Mouse (Mus musculus): ENCODE results near the gene Mical3. TPM values are rescaled to one million over a fixed set of nuclear protein-coding genes. Genes with fewer than 3 reads are reported as not detected.

Mical3 gene
- total RNA-seq, 2 experiments from 2014 or later, result 53.3 to 71.9 TPM

DNA sequence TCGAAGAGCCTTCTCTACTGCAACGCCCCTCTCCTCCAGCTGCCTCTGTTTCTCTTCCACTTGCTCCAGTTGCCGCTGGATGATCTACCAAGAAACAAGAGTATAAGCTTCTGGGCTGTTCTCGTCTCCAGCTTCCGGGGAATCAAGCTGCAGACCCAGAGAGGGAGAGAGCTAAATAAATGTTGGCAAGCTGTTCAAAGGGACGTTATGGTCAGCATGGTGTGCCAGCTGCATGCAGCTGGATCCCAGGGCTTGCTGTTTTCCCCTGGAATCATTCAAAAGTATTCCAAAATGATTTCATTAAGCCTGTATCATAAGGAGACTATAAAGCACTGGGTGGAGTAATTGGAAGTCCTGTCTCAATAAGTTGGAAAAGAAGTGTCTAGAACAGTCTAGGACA lies 179.5 kb downstream of the Mical3 start:
- TF ChIP-seq CTCF (IDR thresholded peaks at IDR 0.05), result no peak
- H3K27ac ChIP-seq, result no peak overlapping the region
- intact Hi-C loops (cut with DNase I), result loop anchor here (5.0 kb wide), 1 partner anchor 54 kb away; no protein-coding TSS in a partner anchor
- no peak for DNase-seq
- H3K4me3 ChIP-seq, result no peak overlapping the region

DNA sequence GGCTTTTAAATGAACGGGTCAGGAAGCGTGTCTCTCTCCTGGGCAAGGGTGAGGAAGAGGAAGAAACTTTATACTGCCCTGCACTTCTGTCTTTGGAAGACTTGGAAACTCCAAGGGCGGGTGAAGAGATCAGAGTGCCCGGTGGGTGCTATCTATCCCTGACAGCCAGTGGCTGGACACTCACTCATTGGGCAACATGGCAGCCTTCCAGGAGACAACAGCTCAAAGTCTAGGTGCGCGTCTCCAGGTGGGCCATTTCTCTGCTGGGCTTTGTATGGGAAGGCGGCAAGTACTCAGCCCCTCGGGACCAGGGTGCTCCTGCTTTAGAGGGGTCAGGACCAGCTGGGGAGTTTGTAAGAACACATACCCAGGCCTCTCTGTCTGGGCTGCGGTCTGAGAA lies 185.3 kb downstream of the Mical3 start:
- intact Hi-C loops (cut with DNase I), result no loop called here
- TF ChIP-seq CTCF (IDR thresholded peaks at IDR 0.05), result no peak
- DNase-seq, result no peak

DNA sequence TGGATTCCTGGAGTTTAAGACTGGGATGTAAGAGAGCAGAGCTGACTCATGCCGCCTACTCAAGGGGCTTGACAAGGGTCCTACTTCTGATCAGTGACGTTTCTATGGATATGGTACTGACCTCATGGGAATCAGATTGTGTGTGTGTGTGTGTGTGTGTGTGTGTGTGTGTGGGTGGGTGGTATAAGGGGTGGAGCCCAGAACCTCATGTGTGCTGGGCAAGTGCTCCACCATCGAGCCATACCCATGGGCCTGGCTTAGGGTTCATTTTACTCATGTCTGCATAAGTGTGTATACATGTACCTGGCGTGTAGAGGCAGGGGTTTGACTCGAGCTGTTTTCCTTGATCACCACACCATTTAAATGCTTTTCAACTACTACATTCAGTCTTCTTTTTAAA lies 186.8 kb downstream of the Mical3 start:
- Histone ChIP-seq H3K4me3 (no peak overlapping the region), H3K27ac (no peak overlapping the region)
- no peak for DNase-seq
- TF ChIP-seq CTCF (IDR thresholded peaks at IDR 0.05), result no peak
- intact Hi-C loops (cut with DNase I), result no loop called here

More for the DNA sequence above, 185.3 kb downstream of the Mical3 start:
- no peak overlapping the region for H3K4me3 ChIP-seq
- no peak overlapping the region for H3K27ac ChIP-seq

DNA sequence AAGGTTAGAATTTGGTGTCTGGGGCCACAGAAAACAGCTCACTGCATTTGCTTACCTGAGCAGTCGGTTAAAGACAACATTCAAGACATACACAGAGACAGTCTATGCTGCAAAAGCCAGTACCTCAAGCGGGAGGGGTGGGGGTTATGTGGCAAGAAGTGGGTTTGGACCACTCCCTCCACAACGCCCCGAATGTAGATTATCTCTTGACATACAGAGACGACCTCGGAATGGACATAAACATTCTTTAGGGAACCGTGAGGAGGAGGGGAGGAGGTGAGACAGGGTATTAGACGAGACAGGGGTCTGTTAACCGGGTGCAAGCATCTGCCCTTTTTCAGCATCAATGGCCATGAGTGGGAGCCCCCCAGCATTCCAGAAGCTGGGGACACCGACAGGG lies 187.2 kb downstream of the Mical3 start:
- Histone ChIP-seq H3K4me3 (no peak overlapping the region), H3K27ac (no peak overlapping the region)
- TF ChIP-seq CTCF (IDR thresholded peaks at IDR 0.05), result no peak
- intact Hi-C loops (cut with DNase I), result no loop called here
- DNase-seq, result no peak

DNA sequence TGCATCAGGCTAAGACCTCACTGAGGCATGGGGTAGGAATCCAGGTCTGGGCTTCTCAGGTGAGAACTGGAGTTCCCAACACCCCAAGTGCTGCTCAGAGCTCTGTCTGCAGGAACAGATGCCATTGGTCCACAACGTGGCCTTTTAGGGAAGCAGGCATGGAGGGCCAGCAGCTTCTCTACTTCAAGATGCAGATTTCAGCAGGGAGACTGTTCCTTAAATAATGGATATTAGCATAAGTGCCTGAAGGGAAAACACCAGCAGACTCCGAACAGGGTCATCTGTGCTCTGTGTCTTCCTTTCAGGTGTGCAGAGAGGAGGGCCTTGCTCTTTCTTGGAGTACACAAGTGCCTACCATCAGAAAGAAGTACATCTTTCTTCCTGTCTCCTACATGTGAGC lies 187.7 kb downstream of the Mical3 start:
- no peak for TF ChIP-seq CTCF (IDR thresholded peaks at IDR 0.05)

DNA sequence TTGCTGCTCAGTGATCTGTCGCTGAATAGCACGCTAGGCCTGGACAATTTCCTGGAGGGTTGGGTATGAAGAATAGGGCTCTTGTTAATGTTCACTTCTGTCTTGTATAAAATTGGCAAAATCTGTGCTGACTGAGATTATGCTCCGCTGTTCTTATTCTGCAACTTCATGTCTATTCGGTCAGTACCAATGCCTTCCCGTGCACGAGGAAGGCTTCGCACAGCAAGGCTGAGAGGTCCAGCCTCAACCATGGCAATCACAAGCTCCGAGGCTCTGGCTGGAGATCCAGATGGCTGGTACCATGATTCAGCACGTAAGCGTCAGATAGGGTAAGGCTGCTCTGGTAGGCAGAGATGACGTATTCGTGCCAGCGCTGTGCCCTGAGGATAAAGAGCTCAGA lies 189.2 kb downstream of the Mical3 start:
- intact Hi-C loops (cut with DNase I), result no loop called here
- TF ChIP-seq CTCF (IDR thresholded peaks at IDR 0.05), result no peak
- DNase-seq, result no peak

More for the DNA sequence above, 187.7 kb downstream of the Mical3 start:
- intact Hi-C loops (cut with DNase I), result no loop called here
- H3K4me3 ChIP-seq, result no peak overlapping the region
- DNase-seq, result no peak
- no peak overlapping the region for H3K27ac ChIP-seq

DNA sequence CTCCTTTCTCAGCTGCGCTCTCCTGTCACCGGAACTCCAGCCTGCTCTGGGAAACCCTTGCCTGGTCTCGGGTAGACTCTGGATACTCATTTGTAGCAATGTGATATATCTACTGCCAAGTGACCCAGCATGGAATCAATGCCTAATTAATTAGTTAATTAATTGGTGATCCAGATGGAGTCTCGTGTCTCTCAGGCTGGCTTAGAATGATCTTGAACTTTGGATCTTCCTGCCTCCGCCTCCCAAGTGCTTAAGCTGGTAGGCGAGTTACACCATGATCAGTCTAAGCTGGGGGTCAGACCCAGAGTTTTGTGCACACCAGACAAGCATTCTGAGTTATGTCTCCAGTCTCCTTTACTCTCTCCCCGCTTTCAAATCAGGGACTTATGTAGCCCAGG lies 189.7 kb downstream of the Mical3 start:
- H3K4me3 ChIP-seq, result no peak overlapping the region
- no peak overlapping the region for H3K27ac ChIP-seq
- no peak for DNase-seq
- intact Hi-C loops (cut with DNase I), result no loop called here
- TF ChIP-seq CTCF (IDR thresholded peaks at IDR 0.05), result no peak

More for the DNA sequence above, 189.2 kb downstream of the Mical3 start:
- Histone ChIP-seq H3K27ac (no peak overlapping the region), H3K4me3 (no peak overlapping the region)

DNA sequence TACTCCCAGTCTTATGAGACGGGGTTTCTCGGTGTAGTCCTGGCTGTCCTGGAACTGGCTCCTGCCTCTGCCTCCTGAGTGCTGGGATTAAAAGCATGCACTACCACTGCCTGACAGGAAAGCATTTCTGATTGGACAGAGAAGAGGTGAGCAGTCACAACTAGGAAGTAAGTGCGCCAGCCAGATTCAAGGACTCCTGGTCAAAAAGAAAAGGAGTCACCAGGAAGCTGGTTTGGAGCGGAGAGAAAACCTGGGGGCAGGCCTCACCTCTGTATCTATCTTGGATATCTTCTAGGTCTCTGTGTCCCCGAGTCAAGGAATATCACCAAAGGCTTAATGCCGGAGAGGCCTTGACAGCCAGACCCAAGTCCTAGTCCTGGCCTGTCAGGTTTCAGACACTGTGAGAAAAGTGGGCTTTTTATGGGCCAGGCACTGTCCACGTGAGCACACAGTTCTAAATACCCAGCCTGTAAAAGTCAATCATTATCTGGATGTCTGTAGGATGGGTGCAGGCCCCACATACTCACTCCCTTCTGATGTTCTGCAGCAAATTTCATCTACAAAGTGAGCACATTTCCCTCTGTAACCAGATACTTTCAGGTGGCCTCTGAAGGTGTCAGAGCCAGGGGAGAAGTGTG lies 190.2 kb downstream of the Mical3 start:
- Histone ChIP-seq H3K4me3 (no peak overlapping the region), H3K27ac (no peak overlapping the region)
- no peak for TF ChIP-seq CTCF (IDR thresholded peaks at IDR 0.05)
- intact Hi-C loops (cut with DNase I), result no loop called here
- DNase-seq, result no peak

DNA sequence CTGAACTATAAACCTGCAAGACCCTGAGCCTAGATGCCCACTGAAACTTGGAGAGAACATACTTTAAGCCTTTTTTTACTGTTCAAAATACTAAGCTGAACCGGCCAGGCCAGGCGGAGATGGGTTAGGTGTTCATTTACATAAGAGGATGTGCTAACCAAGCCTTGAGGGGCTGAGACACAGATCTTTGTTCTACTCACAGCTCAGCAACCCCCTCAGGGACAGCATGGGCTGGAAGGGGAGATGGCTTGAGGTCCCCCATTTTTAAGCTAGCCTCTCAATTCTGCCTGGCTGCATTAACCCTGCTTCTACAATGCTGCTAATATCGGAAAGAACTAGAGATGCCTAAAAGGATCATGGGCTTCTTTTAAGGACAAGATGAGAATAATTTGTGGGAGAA lies 191.0 kb downstream of the Mical3 start:
- TF ChIP-seq CTCF (IDR thresholded peaks at IDR 0.05), result no peak
- intact Hi-C loops (cut with DNase I), result no loop called here
- no peak for DNase-seq

DNA sequence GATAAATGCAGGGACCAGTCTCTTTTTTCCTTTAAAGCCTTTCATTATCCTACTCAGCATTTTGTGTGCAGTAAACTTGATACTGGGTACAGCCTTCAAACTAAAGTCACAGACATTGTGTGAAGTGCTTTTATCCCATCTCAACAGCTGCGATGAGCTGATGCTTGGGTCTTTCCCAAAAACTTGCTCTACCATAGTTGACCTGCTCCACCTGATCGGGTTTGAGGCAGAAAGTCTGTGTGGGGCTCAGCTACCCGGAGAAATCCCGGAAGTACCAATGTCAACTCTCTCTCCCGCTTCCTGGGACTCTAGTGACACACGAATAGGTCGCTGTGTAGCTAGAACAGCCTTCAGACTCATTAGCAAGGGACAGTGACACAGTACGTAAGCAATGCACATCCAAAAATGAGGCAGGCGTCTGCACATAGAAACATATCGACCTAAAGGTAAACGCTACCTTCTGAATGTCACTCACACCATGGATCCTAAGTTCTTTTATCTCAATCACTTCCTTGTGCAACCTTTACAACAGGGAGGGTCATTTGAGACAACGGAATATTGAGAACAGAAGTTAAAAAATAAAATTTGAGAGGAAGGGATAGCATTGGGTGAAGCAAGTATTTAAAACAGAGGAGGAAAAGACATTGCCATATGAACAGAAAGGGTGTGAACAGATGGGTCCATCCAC lies 191.9 kb downstream of the Mical3 start:
- intact Hi-C loops (cut with DNase I), result no loop called here
- H3K4me3 ChIP-seq, result no peak overlapping the region
- no peak for DNase-seq
- TF ChIP-seq CTCF (IDR thresholded peaks at IDR 0.05), result no peak
- no peak overlapping the region for H3K27ac ChIP-seq

More for the DNA sequence above, 191.0 kb downstream of the Mical3 start:
- Histone ChIP-seq H3K4me3 (no peak overlapping the region), H3K27ac (no peak overlapping the region)

DNA sequence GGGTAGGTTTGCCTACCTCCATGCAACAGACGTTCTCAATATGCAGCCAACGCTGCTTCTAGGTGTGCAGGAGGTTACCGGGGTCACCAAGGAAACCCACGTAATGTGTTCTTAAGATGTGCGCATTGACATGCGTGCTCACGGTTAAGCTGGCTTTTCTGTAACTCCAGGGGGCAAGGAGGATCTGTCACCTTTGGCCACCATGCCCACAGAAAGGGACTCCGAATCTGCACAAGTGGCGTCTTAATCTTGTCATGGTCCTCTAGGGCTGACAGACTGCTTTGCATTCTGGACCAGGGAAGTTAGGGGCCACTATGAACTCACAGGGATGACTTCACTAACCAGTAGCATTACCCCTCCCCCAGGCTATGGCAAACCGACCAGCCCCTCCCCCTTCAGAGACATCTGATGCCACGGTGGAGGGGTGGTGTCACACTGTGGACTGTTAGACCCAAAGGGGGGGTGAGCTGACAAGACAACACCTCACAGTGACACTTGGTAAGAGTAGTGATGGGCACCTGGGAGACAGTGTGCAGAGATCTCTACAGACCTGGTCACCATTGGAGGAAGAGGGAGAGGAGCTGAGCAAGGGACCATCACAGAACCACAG lies 192.7 kb downstream of the Mical3 start:
- H3K4me3 ChIP-seq, result no peak overlapping the region
- TF ChIP-seq CTCF (IDR thresholded peaks at IDR 0.05), result no peak
- intact Hi-C loops (cut with DNase I), result no loop called here
- H3K27ac ChIP-seq, result no peak overlapping the region
- DNase-seq, result no peak

DNA sequence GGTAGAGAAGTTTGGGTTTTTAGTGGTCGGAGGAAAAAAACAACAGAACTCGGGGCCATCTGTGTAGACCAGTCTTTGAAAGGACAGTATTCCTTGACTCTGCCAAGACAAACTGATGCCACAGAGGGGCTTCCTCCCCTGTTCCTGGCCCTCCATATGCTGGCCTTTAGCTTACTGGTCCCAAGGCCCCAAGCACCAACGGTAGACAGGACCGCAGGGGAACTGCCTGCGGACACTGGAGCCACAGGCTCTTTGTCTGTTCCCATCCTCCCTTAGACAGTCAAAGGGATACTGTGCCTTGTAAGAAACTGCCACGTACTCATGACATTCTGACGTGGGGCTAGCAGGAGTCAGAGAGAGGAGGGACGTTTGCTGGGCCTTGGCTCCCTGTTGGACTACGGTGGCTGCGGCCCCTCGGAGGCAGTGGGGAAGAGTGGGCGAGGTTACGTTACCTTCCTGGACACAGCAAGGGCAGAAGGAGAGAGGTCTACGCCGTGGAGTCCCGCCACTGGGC lies 193.6 kb downstream of the Mical3 start:
- no peak for TF ChIP-seq CTCF (IDR thresholded peaks at IDR 0.05)
- intact Hi-C loops (cut with DNase I), result no loop called here
- no peak for DNase-seq
- Histone ChIP-seq H3K4me3 (no peak overlapping the region), H3K27ac (no peak overlapping the region)

DNA sequence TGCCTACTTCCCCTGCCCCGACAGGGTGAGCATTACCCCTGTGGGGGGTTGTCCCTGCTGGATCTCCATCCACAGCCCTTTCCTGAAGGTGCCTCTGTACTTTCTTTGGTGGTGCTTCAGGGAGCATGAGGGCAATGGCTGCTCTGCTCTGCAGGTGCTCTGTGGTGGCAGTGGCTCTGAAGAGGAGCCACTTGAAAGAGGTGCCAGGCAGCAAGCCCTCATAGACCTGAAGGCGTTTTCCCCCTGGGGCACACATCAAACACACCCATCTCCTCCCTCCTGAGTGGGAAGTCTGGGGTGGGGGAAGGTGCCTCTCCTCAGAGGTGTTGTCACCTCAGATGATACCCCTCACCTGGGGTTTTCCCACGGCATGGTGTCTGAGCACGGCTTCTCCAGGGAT lies 196.6 kb downstream of the Mical3 start:
- H3K4me3 ChIP-seq, result no peak overlapping the region
- intact Hi-C loops (cut with DNase I), result no loop called here
- no peak for DNase-seq
- TF ChIP-seq CTCF (IDR thresholded peaks at IDR 0.05), result no peak
- no peak overlapping the region for H3K27ac ChIP-seq

All from gastrocnemius, adult 2 months (tissue).